Mouse (Mus musculus): ENCODE measurements around the gene Llph. TPM values are rescaled to one million over a fixed set of nuclear protein-coding genes. Genes with fewer than 3 reads are reported as not detected.

Gene Llph
- polyA plus RNA-seq, 1 experiment from 2014 or later: 56.4 TPM

GRCm38 (mm10) chr10:120193255-120193654 lies 33.6 kb upstream of the Llph start:
- Histone ChIP-seq H3K9ac (replicated peaks; ENCODE audit: low read length) (no peak overlapping the region), H3K36me3 (replicated peaks; ENCODE audit: control insufficient read depth, insufficient read depth, low read depth, low read length) (no peaks in the 10 kb centered on the region)
- 92% methylated on average over 8 of the region's 8 CpGs for WGBS

GRCm38 (mm10) chr10:120197061-120197835 lies 29.6 kb upstream of the Llph start:
- Histone ChIP-seq H3K27me3 (ENCODE audit: control insufficient read depth, insufficient read depth, low read length) (no peaks in the 10 kb centered on the region; the same call in 1 of the 2 replicates), H3K36me3 (replicated peaks; ENCODE audit: control insufficient read depth, insufficient read depth, low read depth, low read length) (no peaks in the 10 kb centered on the region), H3K9me3 (replicated peaks; ENCODE audit: control insufficient read depth, low read length) (no peaks in the 10 kb centered on the region), H3K4me2 (ENCODE audit: low read depth, low read length) (no peak overlapping the region), H3K4me1 (ENCODE audit: control insufficient read depth, insufficient read depth, low read length) (no peaks in the 10 kb centered on the region), H3K4me3 (ENCODE audit: low read depth, low read length) (no peak overlapping the region), H3K9ac (replicated peaks; ENCODE audit: low read length) (no peak overlapping the region), H3K27ac (replicated peaks; ENCODE audit: low read depth, low read length) (no peak overlapping the region)
- no peak for DNase-seq (ENCODE audit: low spot score)
- no peak for ATAC-seq (replicated peaks; ENCODE audit: insufficient number of reproducible peaks, low FRiP score, low TSS enrichment, low read depth)
- 82% methylated on average over 14 of the region's 14 CpGs for WGBS

More at GRCm38 (mm10) chr10:120193255-120193654, 33.6 kb upstream of the Llph start:
- DNase-seq (ENCODE audit: low spot score): no peak
- Histone ChIP-seq H3K4me1 (ENCODE audit: control insufficient read depth, insufficient read depth, low read length) (no peaks in the 10 kb centered on the region), H3K9me3 (replicated peaks; ENCODE audit: control insufficient read depth, low read length) (no peaks in the 10 kb centered on the region), H3K27me3 (ENCODE audit: control insufficient read depth, insufficient read depth, low read length) (no peaks in the 10 kb centered on the region), H3K4me3 (ENCODE audit: low read depth, low read length) (no peak overlapping the region), H3K27ac (replicated peaks; ENCODE audit: low read depth, low read length) (no peak overlapping the region), H3K4me2 (ENCODE audit: low read depth, low read length) (no peak overlapping the region)
- no peak for ATAC-seq (replicated peaks; ENCODE audit: insufficient number of reproducible peaks, low FRiP score, low TSS enrichment, low read depth)

GRCm38 (mm10) chr10:120201131-120201921 lies 25.5 kb upstream of the Llph start, which contains the start of gene Tmbim4:
Tmbim4 (plus strand) TSS chr10:120201590.
- Histone ChIP-seq H3K27me3 (ENCODE audit: control insufficient read depth, insufficient read depth, low read length) (no peaks in the 10 kb centered on the region; the same call in 1 of the 2 replicates), H3K27ac (replicated peaks; ENCODE audit: low read depth, low read length) (no peak within 1 kb of the TSS), H3K4me3 (ENCODE audit: low read depth, low read length) (peak within 1 kb of the TSS; percentile 54), H3K9ac (replicated peaks; ENCODE audit: low read length) (peak within 1 kb of the TSS; percentile 53), H3K36me3 (replicated peaks; ENCODE audit: control insufficient read depth, insufficient read depth, low read depth, low read length) (no peaks in the 10 kb centered on the region), H3K4me2 (ENCODE audit: low read depth, low read length) (peak within 1 kb of the TSS; percentile 83), H3K9me3 (replicated peaks; ENCODE audit: control insufficient read depth, low read length) (no peaks in the 10 kb centered on the region), H3K4me1 (ENCODE audit: control insufficient read depth, insufficient read depth, low read length) (no peaks in the 10 kb centered on the region)
- peak; percentile 49 for DNase-seq (ENCODE audit: low spot score)
- WGBS: 1% methylated on average over 65 of the region's 65 CpGs
- ATAC-seq (replicated peaks; ENCODE audit: insufficient number of reproducible peaks, low FRiP score, low TSS enrichment, low read depth): peak; percentile 57

- H3K9ac ChIP-seq (replicated peaks; ENCODE audit: low read length): peak within 1 kb of the TSS; percentile 53
- DNase-seq (ENCODE audit: low spot score): peak; percentile 84
These were observed 24.9 kb upstream of the Llph start, which contains the start of gene Irak3 for GRCm38 (mm10) chr10:120201961-120202402. Irak3 (minus strand) TSS chr10:120202130.

GRCm38 (mm10) chr10:120202467-120203250 lies 24.2 kb upstream of the Llph start:
- DNase-seq (ENCODE audit: low spot score) (no peak), ATAC-seq (replicated peaks; ENCODE audit: insufficient number of reproducible peaks, low FRiP score, low TSS enrichment, low read depth) (0 out of 2 replicates have a peak, but pooled peaks have one; percentile 59)

More at GRCm38 (mm10) chr10:120201961-120202402, 24.9 kb upstream of the Llph start, which contains the start of gene Irak3:
- Histone ChIP-seq H3K4me1 (ENCODE audit: control insufficient read depth, insufficient read depth, low read length) (no peaks in the 10 kb centered on the region), H3K4me3 (ENCODE audit: low read depth, low read length) (peak within 1 kb of the TSS; percentile 54), H3K27ac (replicated peaks; ENCODE audit: low read depth, low read length) (no peak within 1 kb of the TSS), H3K36me3 (replicated peaks; ENCODE audit: control insufficient read depth, insufficient read depth, low read depth, low read length) (no peaks in the 10 kb centered on the region), H3K27me3 (ENCODE audit: control insufficient read depth, insufficient read depth, low read length) (no peaks in the 10 kb centered on the region; the same call in 1 of the 2 replicates), H3K4me2 (ENCODE audit: low read depth, low read length) (peak within 1 kb of the TSS; percentile 83), H3K9me3 (replicated peaks; ENCODE audit: control insufficient read depth, low read length) (no peaks in the 10 kb centered on the region)
- ATAC-seq (replicated peaks; ENCODE audit: insufficient number of reproducible peaks, low FRiP score, low TSS enrichment, low read depth): no peak
- WGBS: 2% methylated on average over 13 of the region's 13 CpGs

GRCm38 (mm10) chr10:120204591-120205210 lies 22.2 kb upstream of the Llph start:
- Histone ChIP-seq H3K27me3 (ENCODE audit: control insufficient read depth, insufficient read depth, low read length) (no peaks in the 10 kb centered on the region; the same call in 1 of the 2 replicates), H3K9ac (replicated peaks; ENCODE audit: low read length) (no peak overlapping the region), H3K36me3 (replicated peaks; ENCODE audit: control insufficient read depth, insufficient read depth, low read depth, low read length) (no peaks in the 10 kb centered on the region), H3K4me1 (ENCODE audit: control insufficient read depth, insufficient read depth, low read length) (no peaks in the 10 kb centered on the region), H3K4me3 (ENCODE audit: low read depth, low read length) (no peak overlapping the region), H3K27ac (replicated peaks; ENCODE audit: low read depth, low read length) (no peak overlapping the region), H3K4me2 (ENCODE audit: low read depth, low read length) (no peak overlapping the region), H3K9me3 (replicated peaks; ENCODE audit: control insufficient read depth, low read length) (no peaks in the 10 kb centered on the region)
- DNase-seq (ENCODE audit: low spot score) (no peak), ATAC-seq (replicated peaks; ENCODE audit: insufficient number of reproducible peaks, low FRiP score, low TSS enrichment, low read depth) (no peak)
- 82% methylated on average over 13 of the region's 13 CpGs for WGBS

More at GRCm38 (mm10) chr10:120202467-120203250, 24.2 kb upstream of the Llph start:
- no peak overlapping the region for H3K9ac ChIP-seq (replicated peaks; ENCODE audit: low read length)
- H3K36me3 ChIP-seq (replicated peaks; ENCODE audit: control insufficient read depth, insufficient read depth, low read depth, low read length): no peaks in the 10 kb centered on the region
- H3K27ac ChIP-seq (replicated peaks; ENCODE audit: low read depth, low read length): no peak overlapping the region
- WGBS: 71% methylated on average over 16 of the region's 16 CpGs
- no peaks in the 10 kb centered on the region for H3K9me3 ChIP-seq (replicated peaks; ENCODE audit: control insufficient read depth, low read length)
- H3K4me1 ChIP-seq (ENCODE audit: control insufficient read depth, insufficient read depth, low read length): no peaks in the 10 kb centered on the region
- no peaks in the 10 kb centered on the region; the same call in 1 of the 2 replicates for H3K27me3 ChIP-seq (ENCODE audit: control insufficient read depth, insufficient read depth, low read length)
- H3K4me3 ChIP-seq (ENCODE audit: low read depth, low read length): no peak overlapping the region
- no peak overlapping the region for H3K4me2 ChIP-seq (ENCODE audit: low read depth, low read length)

GRCm38 (mm10) chr10:120208015-120208414 lies 18.9 kb upstream of the Llph start:
- Histone ChIP-seq H3K4me2 (ENCODE audit: low read depth, low read length) (no peak overlapping the region), H3K36me3 (replicated peaks; ENCODE audit: control insufficient read depth, insufficient read depth, low read depth, low read length) (no peaks in the 10 kb centered on the region), H3K27ac (replicated peaks; ENCODE audit: low read depth, low read length) (no peak overlapping the region), H3K9ac (replicated peaks; ENCODE audit: low read length) (no peak overlapping the region), H3K9me3 (replicated peaks; ENCODE audit: control insufficient read depth, low read length) (no peaks in the 10 kb centered on the region), H3K27me3 (ENCODE audit: control insufficient read depth, insufficient read depth, low read length) (no peaks in the 10 kb centered on the region), H3K4me1 (ENCODE audit: control insufficient read depth, insufficient read depth, low read length) (no peaks in the 10 kb centered on the region), H3K4me3 (ENCODE audit: low read depth, low read length) (no peak overlapping the region)
- WGBS: 86% methylated on average over 8 of the region's 8 CpGs
- no peak for ATAC-seq (replicated peaks; ENCODE audit: insufficient number of reproducible peaks, low FRiP score, low TSS enrichment, low read depth)
- DNase-seq (ENCODE audit: low spot score): no peak

Measured in embryonic facial prominence, embryonic 11.5 days (tissue).